Mouse (Mus musculus) c-Kit-positive CD71-negative TER-119-negative erythroid progenitor cells, embryonic 14.5 days (primary cell): Measurements from ENCODE around the gene Rbbp8nl.
"Not testable (repeated sequence)": the region's sequence is repeated elsewhere in the genome, so short reads cannot be mapped to it uniquely, and the experiment has no call there.

Experiments used
- DNase-seq: peaks from one replicate; pipeline ENCODE4 v3.0.0-alpha.2; 2013; ENCODE audit warnings: low read depth

The Rbbp8nl gene

DNA sequence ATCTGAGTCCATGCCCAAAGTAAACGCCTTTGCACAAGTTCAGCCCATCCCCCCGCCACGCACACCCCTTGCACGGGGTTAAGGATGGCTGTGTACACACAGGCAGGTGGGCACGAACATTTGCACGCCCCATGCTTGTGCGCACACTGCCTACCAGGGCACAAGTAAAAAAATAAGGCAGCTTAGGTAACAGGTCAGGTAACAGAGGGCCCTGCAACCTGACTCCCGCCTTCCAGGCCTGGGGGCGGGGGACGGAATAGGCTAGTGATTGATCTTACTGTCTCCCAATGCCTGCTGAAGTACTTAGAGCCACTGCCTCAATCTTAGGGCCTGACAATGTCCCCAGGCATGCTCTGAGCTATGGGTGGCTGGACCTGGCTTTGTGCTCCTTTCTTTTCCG, 713 bp downstream of the Rbbp8nl start:
- no peak for DNase-seq

DNA sequence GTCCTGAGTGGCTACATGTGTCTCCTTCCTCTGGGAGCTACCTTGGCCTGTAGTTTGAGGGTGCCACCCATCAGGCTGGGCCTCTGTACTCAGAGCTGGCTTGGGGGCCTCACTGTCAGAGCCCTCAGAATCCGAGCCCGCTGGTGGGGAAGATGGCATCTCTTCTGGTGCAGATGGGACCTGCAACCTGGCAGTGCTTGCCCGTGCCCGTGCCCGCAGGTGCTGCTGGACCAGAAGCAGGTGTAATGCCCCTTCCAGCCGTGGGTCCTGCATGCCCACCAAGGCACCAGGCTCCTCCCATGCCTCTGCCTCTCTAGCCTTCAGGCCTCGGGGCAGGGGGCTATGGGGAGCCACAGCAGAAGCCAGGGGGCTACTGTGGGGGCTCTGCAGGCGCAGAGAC, 10.4 kb downstream of the Rbbp8nl start:
- DNase-seq = no peak

DNA sequence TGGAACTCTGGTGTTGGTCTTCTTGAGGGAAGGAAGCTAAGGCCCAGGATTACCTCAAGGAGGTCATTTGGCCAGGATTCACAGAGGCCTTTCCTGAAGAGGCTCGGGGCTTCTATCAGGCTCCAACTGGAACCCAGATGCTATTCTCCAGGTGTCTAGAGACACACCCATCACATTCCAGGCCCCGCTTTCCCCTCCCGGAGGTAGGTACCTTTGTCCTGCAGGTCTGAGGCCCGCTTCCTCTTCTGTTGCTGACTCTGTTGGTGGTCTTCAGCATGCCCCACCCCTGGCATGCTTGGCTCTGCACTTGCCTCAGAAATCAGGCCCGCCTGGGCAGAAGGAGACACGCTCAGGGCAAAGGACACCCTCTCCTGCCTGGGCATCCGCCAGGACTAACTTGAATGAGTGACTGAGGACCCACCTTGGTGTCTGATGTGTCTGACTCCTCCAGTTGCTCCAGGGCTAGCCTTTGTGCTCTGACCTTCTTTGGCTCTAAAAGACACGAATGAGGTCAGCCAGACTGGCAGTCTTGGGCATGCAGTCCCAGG, 11.8 kb downstream of the Rbbp8nl start:
- DNase-seq = no peak

DNA sequence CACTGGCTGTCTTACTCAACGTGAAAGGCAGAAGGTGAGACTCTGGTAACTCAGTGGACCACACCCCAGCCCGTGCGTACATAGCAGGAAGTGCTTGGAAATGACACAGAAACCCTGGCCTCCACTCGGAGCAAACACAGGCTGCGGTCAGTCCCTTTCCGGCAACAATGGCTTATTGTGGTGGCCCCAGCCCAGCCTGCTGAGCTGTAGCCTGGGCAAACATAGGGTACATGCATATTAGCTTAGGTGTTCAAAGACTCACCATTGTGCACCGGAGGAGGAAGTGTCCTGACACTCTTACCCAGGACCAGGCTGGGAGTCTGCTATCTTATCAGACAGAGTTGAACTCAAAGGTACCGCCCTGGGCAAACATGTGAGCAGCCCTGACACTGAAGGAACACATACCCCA, 12.8 kb downstream of the Rbbp8nl start:
- DNase-seq = peak; percentile 41

DNA sequence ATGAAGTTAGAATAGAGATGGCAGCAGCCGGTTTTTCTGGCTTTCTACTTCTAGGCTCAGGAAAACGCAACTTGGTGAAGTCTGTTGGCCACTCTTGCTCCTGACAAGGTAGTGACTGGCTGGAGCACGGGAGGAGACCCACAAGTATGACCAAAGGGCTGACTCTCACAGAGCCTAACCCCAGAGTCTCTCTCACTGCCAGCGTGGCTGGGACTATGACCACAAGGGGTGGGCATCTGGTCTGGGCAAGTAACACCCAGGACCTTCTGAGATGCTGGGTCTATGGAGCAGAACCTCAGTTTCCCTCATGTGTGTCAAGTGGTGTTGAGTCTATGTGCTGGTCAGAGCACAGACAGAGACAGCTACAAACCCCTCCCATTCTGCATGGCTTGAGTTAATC, 13.3 kb downstream of the Rbbp8nl start:
- no peak for DNase-seq

DNA sequence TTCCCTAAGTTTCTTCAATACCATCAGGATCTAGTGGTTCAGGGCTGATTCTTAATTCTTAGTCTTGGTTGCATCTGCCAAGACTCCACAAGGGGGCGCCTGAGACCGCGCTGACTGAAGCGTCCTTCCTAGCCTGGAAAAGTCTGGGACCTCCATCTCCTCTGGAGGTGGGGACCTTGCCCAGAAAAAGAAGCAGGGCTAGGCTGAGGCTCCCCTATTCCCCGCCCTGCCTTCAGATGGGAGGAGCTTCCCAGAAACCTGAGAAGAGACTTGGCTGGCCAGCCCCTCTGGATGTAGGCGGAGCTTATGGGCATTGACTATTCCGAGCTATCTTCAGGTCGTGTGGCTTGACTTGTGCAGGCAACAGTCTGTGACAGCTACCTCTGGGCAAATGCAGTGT, 13.8 kb downstream of the Rbbp8nl start:
- peak; percentile 77 for DNase-seq

DNA sequence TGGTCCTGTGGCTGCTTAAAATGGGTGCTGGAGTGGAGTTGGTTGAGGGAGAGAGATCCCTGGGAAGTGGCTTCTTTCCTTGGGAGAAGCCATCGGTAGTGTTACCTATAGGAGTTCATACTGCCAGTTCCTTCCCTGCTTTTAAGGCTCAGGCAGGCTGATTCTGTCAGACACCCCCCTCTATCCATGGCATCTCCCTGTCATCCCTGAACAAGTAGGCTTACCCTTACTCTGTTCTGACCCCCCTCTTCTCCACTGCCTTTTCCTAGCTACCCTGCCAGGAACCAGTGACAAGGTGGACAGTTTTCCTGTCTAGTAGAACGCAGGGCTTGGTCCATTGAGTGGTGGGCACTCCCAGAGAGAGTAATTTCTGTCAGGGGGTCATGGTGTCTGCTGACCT, 15.2 kb downstream of the Rbbp8nl start:
- DNase-seq = no peak

DNA sequence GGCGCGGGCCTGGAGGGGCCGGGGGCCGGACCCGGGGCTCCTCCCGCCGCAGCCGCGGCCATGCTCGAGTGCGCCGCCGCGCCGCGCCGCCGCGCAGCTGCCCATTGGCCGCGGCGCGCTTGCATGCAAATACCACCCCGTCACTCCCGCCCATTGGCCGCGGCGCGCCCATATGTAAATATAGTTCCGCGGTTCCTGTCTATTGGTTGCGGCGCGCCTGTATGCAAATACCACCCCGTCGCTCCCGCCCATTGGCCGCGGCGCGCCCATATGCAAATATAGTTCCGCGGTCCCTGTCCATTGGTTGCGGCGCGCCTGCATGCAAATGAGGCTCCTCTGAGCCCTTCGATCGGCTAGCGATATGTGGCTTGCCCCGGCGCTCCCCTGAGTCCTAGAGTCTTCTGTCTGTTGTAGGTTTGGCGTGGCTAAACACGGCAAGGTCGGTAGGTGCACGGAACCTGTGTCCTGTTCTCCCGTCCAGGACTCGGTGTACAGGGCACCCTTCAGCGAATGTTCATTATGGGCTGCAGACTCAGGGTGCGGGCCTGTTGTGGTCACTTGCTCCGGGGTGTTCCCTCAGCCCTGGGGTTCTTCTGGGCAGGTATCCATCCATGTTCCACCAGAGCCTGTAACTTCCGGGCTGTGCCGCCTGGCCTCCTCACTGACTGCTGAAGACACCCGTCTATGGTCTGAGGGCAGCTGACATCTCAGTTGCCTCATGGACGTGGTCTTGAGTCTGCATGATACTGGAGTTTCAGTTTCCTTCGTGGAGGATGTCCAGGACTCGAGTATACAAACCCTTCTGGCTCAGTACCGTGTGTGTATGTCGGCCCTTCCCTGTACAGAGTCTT, 16.1 kb downstream of the Rbbp8nl start, which contains the start of gene Cables2:
Gene Cables2 (minus strand): TSS at position 103 of the 851 bp plus-strand sequence.
- peak; percentile 94 for DNase-seq

DNA sequence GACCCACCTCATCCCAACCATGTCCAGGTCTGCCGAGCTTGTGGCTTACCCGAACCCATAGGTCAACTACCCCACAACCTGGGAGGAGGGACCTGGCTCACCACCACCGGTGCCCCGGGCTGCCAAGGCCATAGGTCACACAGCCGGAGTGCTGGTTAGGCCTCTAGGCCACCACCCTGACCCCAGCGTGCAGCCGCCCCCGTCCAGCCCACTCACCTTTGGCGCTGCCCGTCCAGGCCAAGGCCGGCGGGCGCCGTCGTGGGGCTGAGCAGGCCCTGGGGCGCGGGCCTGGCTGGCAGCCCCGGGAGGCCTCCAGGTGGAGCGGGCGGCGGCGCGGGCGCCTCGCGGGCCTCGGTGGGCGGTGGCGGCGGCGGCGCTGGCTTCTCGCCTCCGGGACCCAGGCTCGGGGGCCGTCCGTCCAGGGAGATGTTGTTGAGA, 16.8 kb downstream of the Rbbp8nl start:
- DNase-seq = no peak

DNA sequence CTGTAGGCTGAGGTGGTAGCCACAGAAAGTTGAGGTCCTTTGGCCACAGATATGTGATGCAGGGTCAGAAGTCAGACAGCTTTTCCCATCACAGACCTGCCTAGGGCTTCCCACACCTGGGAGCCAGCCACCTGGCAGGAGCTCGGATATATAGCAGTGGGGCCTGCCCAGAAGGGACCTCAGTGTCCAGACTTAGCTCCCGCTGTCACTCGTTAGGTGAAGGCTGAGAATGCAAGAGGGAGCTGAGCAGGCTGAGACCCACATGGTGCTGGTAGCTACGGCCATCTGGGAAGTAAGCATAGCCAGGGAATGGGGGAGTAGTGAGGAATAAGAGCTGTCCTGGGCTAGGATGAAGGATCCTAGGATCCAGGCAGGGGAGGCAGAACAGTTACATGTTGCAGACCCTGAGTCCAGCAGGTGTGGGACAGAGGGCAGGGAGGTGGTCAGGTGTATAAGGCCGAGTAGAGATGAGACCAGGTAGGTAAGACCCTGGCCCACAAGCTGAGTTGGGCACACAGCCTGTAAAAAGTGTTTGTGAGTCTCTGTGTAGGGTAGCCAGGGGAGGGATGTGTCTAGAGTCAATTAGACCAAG, 17.8 kb downstream of the Rbbp8nl start:
- no peak for DNase-seq

DNA sequence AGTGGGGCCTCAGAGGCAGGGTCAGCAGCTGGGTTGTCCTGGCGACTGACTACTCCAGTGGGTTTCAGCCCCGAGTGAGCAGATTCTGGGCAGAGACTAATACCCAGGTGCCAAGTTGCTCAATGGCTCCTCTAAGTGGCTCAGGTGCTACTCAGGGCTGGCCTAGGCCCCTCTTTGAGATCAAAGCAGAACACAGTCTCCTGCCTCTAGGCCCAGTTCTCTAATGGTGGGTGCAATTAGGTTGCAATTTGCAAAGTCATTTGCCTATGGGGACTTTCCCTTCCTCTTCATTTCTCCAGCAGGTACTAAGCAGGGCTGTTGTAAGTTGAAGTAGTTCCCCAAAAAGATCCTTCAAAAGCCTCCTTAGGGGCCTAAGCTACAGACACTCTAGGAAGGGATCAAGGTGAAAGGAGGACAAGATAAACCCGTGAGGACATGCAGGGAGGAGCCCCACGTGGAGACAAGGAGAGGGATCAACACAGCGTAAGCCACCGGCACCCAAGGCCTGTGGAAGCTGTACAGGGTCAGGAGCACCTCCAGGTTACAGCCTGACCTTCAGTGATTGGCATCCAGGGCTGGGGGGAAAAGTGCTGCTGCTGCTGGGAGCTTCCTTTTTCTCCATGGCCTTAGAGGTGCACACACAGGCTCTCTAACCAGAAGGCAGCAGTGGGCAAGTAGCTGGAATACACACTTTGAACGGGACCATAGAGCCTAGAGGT, 19.0 kb downstream of the Rbbp8nl start:
- DNase-seq = no peak

DNA sequence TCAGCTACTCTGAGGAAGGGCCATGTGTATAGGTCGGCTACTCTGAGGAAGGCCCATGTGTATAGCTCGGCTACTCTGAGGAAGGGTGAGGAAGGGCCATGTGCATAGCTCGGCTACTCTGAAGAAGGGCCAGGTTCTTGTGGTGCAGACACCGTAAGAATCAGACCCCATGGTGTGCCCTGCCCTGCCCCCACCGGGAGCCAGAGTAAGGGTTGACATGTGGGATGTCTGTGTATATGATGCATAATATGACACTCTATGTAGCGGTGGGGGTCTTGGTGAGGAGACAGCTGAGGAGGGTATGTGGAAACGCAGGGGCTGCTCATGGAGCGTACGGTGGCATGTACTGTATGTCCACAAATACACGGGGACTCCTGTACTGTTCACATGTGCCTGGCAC, 20.4 kb downstream of the Rbbp8nl start:
- no peak for DNase-seq

DNA sequence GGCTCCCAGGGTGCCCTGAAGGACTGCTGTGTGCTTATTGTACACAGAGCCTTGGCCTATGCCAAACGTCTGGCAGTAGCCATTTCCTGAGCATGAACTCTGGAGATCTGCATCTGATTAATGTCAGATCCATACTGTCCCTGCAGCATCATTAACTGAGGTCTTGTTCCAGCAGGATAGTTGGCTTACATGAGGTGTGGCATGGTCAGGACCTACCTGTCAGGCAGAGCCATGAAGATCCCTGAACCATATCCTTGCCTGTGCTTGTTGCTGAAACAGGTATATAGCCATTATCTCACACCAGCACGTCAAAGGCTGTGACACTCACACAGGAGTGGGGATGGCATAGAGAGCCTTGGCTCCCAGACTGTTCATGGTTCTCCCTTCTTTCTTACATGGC, 21.7 kb downstream of the Rbbp8nl start:
- DNase-seq = no peak

DNA sequence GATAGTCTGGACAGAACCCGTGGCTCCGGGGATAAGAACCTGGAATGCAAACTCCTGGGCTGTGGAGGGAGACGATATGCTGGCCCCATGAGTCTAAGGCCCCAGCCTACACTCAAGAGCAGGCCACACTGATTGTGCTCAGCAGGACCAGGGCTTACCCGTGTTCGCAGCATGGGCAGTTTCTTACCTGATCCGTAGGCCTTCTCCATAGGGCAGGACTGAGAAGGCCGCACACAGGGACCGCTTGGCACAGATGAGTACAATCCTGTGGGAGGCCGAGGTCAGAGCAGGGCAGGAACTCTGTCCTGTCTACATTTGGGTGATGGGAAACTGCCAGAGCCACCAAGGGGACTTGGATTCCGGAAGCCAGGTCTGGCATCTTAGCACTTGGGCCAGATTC, 26.8 kb downstream of the Rbbp8nl start:
- DNase-seq = no peak

DNA sequence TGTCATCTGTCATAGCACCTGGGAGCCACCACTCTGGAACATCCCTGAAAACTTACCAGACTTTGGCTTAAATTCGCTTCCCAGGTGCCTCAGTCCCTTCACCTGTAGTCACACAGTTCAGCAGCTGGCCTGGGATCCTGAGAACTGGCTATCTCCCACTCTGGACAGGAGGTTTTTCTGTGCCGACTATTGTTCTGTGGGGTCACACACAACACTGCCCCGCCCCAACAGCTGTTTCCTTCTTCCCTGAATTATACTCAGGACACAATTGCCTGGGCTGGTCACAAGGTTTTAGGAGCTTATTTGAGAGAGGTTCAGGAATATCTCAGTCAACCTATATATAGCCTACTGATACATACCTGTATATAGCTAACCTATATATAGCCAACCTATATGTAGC, 27.2 kb downstream of the Rbbp8nl start:
- DNase-seq = no peak

DNA sequence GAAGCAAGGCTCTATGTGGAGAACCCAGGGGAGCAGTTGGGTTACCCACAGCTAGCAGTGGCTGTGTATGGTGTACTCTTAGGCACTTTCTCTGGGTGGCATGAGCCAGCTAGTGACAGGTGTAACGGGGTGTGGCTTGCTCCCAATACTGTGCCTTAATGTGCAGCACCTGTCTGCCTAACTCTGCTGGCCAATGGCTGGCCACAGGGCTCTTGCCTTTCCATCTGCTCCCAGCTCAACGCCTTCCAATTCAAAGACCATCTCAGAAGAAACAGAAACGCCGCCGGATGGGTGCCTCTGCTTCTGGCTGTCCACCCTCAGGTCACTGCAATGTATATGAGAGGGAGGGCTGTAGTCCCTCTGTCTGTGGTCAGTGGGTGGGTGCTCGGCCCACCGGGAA, 27.8 kb downstream of the Rbbp8nl start:
- no peak for DNase-seq

DNA sequence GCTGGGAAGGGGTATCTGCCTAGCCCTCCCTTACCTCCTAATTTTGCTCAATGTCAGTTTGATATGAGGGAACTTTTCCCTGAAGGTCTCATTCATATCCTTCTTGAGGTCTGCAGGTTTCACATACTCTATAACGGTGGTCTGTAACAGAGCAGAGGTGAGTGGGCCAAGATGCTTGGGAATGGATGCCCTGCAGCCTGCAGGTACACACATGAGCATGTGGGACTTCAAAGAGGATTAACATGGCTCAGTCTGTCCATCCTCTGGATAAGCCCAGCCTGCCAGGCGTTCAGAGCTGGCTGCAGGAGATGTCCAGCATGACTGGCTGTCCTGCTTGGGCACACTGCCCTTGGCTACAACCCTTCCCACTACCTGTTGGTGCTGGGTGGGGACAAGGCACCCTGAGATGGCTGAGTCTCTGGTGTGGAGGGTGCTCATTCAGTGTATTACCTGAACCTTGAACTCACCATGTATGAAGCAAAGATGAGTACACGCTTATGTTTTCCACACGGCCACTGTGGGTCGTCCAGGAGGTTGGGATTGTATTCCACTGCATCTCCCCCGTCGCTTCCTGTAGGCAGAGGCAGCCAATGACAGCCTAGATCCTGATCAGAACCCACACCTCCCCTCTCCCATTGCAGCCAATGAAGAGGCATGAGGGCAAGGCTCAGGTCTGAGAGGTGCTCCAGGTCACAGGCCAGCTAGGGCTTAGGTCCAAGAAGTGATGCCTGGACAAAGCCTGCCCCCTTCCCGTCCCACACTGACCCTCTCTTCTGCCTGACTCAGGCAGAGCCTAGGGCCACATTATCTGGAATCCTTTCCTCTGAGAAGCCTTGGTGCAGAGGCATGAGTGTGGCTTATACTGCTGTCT, 28.8 kb downstream of the Rbbp8nl start:
- DNase-seq = no peak

DNA sequence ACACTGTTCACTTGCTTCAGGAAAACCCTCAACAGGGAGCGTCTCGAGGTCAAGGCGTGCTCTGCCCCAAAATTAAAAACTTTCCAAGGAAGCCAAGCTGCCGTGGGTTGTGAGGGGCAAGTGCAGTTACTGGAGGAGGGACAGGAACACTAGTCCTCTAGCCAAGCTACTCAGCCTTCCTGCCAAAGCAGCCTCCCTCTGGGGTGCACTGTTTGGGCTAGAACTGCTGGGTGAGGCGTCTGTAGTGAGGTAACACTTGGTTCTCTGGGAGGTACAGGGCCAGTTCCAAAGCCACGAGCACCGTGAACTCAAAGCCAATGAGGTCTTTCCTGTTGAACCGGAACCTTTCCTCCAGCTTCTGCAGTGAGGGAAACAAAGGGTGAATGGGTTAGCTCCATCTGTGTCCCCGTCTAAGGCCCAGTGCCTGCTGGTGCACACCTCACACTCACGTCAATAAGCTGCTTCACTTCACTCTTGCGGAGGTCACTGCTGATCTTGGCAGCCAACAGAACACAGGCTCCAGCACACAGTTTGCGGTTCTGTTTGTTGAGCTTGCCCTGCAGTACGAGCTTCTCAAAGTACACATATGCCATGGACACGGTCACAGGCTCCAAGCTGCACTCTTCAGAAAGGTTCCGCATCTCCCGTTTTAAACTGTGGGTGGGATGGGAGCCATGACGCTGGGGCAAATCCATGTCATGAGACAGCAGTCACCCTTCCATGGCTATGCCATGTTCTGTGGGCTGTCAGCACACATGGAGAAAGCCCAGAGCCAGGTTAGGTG, 29.7 kb downstream of the Rbbp8nl start:
- not testable (repeated sequence) for DNase-seq

DNA sequence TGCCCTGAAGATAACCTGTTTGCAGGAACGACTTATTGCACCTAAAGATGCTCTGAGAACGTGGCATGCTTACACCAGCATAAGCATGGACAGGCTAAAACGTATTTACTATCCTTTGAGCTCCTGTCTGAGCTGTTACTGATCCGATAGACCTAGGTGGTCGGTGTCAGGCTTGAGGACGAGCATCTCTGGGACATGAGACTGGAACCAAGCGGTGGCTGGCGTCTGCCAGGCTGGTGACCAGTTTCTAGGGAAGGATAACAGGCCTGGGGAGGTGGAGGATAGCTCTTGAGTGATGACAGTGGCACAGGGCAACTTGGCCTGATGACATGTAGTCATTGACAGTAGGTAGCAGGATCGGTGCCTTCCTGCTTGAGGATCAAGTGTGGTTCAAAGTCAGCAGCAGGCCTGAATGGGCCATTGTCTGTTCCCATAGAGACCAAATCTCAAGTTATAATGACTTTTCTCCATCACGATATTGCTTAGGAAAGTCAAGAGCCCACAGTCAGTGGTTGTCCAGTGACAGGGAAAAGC, 30.7 kb downstream of the Rbbp8nl start:
- DNase-seq = not testable (repeated sequence)
